Mouse (Mus musculus) frontal cortex, postnatal 25 days (tissue): ENCODE data around the gene Prss2.
"Not testable (repeated sequence)": the region's sequence is repeated elsewhere in the genome, so short reads cannot be mapped to it uniquely, and the experiment has no call there.

ENCODE experiments used
- DNase-seq, 2 experiments: peaks; one replicate each; pipeline ENCODE4 v3.0.0; 2022; ENCODE audit warnings: low spot score in 2 of 2

Prss2 gene

GRCm38 (mm10) chr6:41521487-41521886 is at the start of gene Prss2:
Gene Prss2 (plus strand): TSS chr6:41521787.
- no peak for DNase-seq

DNA sequence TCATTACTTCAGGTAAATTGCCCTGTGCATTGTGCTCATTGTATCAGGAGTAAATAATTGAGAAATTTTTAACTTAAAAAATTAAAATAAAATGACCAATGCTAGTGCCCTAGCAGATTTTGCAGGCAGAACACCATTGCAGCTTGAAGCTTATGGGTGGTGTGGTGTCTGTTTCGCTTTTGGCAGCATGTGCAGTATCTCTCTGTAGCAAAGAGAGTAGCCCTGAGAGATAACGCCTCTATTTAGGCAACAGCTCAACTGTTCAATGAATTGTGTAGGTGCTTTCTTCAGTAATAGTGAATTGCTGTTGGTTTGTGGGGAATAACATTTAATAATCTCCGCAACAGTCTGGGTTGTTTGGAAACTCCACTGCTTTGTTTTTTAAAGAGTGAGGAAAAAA is 22.2 kb upstream of the Prss2 start:
- DNase-seq: no peak

DNA sequence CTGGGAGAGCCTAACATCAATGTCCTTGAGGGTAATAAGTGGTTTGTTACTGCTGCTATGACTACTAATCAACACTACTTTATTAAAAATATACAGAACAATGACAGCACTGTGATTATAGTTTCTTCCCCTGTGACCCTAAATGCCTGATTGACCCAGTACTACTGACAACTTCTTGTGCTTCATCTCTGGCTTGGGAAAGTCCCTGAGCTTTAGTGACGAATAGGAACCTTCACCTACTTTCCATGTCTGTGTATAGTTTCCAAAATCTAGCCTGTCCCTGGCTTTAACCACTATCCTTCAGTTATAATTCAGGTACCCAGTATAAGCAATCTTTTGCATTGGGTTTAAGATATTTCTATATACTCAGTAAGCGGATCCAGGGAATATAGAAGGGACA is 16.7 kb upstream of the Prss2 start:
- no peak for DNase-seq

GRCm38 (mm10) chr6:41505323-41505722 is 16.3 kb upstream of the Prss2 start:
- no peak for DNase-seq

DNA sequence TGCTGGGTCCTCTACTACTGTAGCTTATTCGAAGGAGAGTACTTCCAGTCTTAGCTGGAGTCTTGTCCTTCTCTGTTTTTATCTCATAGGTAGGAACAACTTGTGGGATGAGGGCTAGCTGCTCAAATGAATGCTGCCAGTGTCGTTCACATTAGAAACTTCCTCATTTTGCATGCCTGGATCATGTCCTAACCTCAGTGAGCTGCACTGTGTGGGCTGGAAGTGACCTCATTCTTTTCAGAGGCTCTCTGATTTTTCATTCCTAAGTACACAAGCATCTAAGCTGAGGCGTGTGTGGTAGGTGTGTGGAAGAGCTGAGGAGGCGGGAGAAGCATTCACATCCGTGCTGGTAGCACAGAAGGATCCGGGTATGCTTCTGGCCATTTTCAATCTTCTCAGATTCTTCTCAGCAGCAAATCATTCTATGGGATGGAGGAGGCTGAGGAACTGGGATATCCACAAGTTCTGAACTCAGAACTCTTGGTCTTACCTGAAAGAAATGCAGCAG is 3.5 kb upstream of the Prss2 start:
- no peak for DNase-seq

DNA sequence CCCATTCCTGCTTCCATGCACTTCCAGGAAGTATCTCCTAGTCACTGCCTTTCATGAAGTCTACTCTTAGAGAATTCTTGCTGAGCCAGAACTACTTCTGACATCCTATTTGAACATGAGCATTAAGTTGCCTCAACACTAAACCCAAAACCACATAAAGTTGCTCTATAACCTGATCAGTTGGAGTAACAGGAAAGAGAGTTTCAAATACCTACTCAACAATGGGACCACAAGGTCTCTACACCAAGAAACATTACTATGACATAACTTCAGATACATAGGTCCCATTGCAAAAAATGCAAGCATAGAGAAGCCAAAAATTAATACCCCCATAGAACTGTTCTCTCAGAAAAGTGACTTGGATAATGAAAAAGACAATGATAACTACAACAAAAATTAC is 4.9 kb downstream of the Prss2 start:
- no peak for DNase-seq

DNA sequence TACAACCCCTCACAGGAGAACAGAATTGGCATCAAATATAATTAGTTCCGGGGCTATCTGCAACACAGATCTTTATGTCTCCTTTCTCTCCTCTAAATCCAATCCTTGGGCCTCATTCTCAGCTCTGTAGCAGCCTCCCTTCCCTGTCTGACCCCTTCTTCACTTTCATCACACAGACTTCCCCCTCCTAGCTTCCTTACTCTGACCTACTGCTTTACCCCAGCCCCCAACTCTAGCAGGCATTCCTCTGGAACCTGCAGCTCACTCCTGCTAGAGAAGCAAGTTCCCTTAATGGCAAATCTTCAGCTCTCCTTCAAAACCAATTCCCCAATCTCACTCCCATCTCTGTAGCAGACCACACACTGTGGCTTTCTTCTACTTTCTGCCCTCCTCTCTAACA is 5.8 kb downstream of the Prss2 start:
- DNase-seq: no peak

GRCm38 (mm10) chr6:41529987-41530386 is 8.4 kb downstream of the Prss2 start:
- DNase-seq: not testable (repeated sequence)

DNA sequence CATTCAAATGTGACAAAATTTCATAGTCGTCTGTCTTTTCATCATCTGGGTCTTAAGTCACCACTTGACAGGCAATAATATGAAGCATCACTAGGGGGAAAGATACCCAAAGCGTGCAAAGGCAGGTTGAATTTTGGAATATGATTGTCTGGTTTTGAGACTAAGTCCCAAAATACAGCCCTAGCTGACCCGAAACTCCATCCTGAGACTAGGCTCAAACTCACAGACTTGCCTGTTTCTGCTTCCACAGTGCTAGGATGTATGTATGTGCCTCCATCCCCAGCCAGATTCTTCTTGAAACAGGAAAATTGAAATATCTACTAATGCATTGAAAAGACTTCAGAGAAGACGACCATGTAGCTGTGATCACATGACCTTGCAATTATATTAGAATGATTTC is 10.6 kb downstream of the Prss2 start:
- DNase-seq: no peak

DNA sequence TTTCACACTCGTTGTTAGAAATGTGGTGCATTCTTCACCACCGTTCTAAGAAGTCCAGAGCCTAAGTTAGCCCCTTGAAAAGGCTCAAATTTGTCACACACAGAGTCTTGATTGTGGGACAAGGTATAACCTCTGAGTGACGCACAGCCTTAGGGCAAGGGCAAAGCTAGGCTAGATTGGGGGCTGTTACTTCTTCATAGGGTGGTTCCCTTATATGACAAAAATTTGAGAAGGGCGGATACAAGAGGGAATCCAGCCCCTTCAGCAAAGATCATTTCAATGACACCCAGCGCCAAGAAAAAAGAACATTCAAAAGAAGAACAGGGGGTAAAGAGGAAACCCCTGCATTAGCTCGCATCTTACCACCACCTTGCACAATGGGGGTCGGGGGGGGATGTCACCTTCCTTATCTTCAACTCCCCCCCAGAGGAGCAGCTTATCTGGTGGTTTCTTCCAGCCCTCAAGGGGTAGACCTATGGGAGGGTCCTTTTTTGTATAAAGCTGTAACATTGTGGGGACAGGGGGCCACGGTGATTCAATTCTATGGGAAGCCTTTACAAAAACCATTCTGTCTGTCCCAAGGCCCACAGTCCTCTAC is 11.2 kb downstream of the Prss2 start:
- DNase-seq: no peak

DNA sequence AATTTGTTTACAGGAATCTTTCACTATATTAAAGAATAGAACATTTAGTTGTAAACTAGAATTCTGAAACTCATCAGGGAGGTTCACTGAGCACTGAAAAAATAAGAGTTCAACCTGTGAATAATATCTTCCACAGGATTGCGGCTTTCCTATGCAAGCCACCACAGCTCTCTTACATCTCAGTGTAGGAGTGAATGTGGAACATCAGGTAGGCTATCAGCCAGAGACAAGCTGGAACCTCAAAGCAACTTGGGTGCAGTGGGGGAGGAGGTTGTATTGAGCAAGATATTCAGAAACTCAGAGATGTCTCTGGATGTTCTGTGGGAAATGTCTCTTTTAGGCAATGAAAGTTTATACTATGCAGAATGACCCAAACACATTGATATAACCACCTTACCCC is 15.8 kb downstream of the Prss2 start:
- no peak for DNase-seq

GRCm38 (mm10) chr6:41538296-41538695 is 16.7 kb downstream of the Prss2 start:
- DNase-seq: not testable (repeated sequence)

- no peak for DNase-seq
Measured at GRCm38 (mm10) chr6:41540746-41541145, 19.2 kb downstream of the Prss2 start.

- no peak for DNase-seq
Measured at GRCm38 (mm10) chr6:41541746-41542145, 20.2 kb downstream of the Prss2 start.

- DNase-seq: no peak
Measured at GRCm38 (mm10) chr6:41542983-41543382, 21.4 kb downstream of the Prss2 start.

DNA sequence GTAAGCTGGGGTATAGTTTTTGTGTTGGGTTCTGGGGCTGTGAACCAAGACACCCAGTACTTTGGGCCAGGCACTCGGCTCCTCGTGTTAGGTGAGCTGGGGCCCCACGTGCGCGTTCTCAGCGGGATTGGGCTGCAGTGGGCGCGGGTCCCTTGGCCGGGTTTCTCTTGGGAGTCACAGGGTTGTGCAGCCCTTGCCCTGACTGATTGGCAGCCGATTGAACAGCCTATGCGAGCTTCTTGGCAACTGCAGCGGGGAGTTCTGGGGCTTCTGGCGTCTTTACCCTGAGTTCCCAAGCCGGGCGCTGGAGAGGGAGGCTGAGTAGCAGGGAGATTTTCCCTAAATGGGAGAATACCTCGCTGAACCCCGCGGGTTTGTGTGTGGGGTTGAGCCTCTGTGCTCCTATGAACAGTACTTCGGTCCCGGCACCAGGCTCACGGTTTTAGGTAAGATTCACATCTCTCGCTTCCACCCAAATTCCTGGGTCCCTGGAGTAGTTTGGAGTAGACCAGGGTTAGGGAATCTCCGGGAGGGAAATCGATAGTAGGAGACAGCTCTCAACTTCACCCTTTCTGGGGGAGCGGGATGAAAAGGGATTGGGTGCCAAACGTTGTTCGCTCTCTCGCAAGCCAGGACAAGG is 21.9 kb downstream of the Prss2 start:
- no peak for DNase-seq

- no peak for DNase-seq
Measured at GRCm38 (mm10) chr6:41544381-41544924, 22.9 kb downstream of the Prss2 start.

- no peak for DNase-seq
Measured at GRCm38 (mm10) chr6:41545266-41545665, 23.7 kb downstream of the Prss2 start.

GRCm38 (mm10) chr6:41547056-41547650 is 25.6 kb downstream of the Prss2 start:
- DNase-seq: no peak

DNA sequence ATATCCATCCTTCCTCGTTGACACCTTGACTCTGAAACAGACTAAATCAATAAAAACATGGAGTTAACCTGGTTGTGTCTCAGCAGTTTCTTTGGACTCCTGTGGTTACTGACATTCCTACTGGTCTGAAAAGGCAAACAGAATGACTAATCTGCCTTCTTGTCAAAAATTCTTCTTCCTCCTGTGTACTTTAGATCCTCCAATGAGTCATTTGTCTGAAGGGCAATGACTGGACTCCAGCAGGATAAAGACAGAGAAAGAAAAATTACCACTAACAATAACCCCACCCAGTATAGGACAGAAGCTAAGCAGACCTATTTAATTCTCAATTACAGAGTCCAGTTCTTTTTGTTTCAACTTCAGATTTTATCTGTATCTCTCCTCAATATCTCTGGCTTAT is 26.7 kb downstream of the Prss2 start:
- no peak for DNase-seq

- no peak for DNase-seq
Measured at GRCm38 (mm10) chr6:41553356-41554010, 31.9 kb downstream of the Prss2 start.
